Mouse (Mus musculus) kidney, embryonic 14.5 days (tissue): Measurements from ENCODE around the gene Pak3. TPM values are rescaled to one million over a fixed set of nuclear protein-coding genes. Genes with fewer than 3 reads are reported as not detected.

ENCODE experiments used
- ATAC-seq: fragments of 200-750 bp; cut with Nextera tagmentation; 2 replicates; pipeline ENCODE4 v1.8.0; 2017; ENCODE audit warnings: moderate number of reproducible peaks, mild to moderate bottlenecking, moderate TSS enrichment, moderate library complexity; ENCODE audit not compliant: low FRiP score, low TSS enrichment
- H3K27ac ChIP-seq: fragments of 300-500 bp; sonication (generic); 2 replicates; pipeline ENCODE4 v1.5.1; 2014; ENCODE audit warnings: low read depth, mild to moderate bottlenecking, low read length, moderate library complexity, mixed read lengths
- H3K27me3 ChIP-seq: fragments of 300-500 bp; sonication (generic); 2 replicates; pipeline ENCODE4 v1.6.1; 2014; ENCODE audit warnings: mild to moderate bottlenecking, low read length; ENCODE audit not compliant: control insufficient read depth, insufficient read depth
- H3K36me3 ChIP-seq: fragments of 300-500 bp; sonication (generic); 2 replicates; pipeline ENCODE4 v1.6.1; 2014; ENCODE audit warnings: low read length, mixed read lengths; ENCODE audit not compliant: control insufficient read depth, insufficient read depth
- H3K4me1 ChIP-seq: fragments of 300-500 bp; sonication (generic); 2 replicates; pipeline ENCODE4 v1.6.1; 2014; ENCODE audit warnings: low read length, mixed read lengths; ENCODE audit not compliant: control insufficient read depth, insufficient read depth
- H3K4me2 ChIP-seq: fragments of 300-500 bp; sonication (generic); replicated peaks from 2 replicates; pipeline ENCODE4 v1.6.1; 2014; ENCODE audit warnings: low read depth, mild to moderate bottlenecking, low read length
- H3K4me3 ChIP-seq: fragments of 300-500 bp; sonication (generic); 2 replicates; pipeline ENCODE4 v1.5.1; 2014; ENCODE audit warnings: mild to moderate bottlenecking, low read length
- H3K9ac ChIP-seq: fragments of 300-500 bp; sonication (generic); 2 replicates; pipeline ENCODE4 v1.6.1; 2014; ENCODE audit warnings: low read depth, mild to moderate bottlenecking, low read length, moderate library complexity
- H3K9me3 ChIP-seq: fragments of 300-500 bp; sonication (generic); 2 replicates; pipeline ENCODE4 v1.6.1; 2016; ENCODE audit warnings: low read length; ENCODE audit not compliant: control insufficient read depth
- WGBS: fragments of 180-500 bp; shearing (Covaris S2); extraction: QIAGEN DNeasy Blood & Tissue Kit; methylation state at CpG from one replicate; pipeline ENCODE4 v1.1.7; 2014; 5-methylcytosine and 5-hydroxymethylcytosine counted together
- polyA plus RNA-seq: library from polyadenylated mRNA; unstranded; fragments of >200 nt; fragmentation: Nextera tagmentation; extraction: Ambion mirVana; gene quantifications from 2 replicates; pipeline ENCODE4 v1.2.1, GENCODE M21; 2014

The Pak3 gene
- polyA plus RNA-seq, 1 experiment from 2014 or later, result 4.8 TPM

DNA sequence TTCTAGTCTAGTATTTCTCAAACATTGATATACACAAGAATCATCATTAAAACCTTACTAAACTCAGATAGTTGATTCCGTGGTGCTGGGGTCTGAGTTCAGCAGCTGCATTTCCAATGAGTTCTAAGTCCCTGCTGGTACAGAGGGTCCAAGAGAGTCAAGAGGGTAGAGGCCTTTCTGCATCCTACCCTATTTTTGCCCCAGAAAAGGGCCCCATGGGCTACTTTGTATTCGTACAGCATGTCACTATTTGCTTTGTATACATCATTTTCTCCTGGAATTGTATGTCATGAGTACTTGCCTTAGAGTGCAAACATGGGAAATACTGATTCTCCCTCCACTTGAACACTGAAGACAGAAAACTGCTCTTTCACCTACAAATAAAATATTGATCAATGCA is 24.4 kb downstream of the Pak3 start:
- H3K4me3 ChIP-seq, result no peak overlapping the region
- H3K27ac ChIP-seq, result no peak overlapping the region
- no peaks in the 10 kb centered on the region for H3K4me1 ChIP-seq
- 71% methylated on average over 2 of the region's 2 CpGs for WGBS
- no peaks in the 10 kb centered on the region for H3K9me3 ChIP-seq
- H3K36me3 ChIP-seq, result no peaks in the 10 kb centered on the region
- ATAC-seq, result no peak
- H3K4me2 ChIP-seq, result no peak overlapping the region
- H3K9ac ChIP-seq, result no peak overlapping the region
- H3K27me3 ChIP-seq, result no peaks in the 10 kb centered on the region

DNA sequence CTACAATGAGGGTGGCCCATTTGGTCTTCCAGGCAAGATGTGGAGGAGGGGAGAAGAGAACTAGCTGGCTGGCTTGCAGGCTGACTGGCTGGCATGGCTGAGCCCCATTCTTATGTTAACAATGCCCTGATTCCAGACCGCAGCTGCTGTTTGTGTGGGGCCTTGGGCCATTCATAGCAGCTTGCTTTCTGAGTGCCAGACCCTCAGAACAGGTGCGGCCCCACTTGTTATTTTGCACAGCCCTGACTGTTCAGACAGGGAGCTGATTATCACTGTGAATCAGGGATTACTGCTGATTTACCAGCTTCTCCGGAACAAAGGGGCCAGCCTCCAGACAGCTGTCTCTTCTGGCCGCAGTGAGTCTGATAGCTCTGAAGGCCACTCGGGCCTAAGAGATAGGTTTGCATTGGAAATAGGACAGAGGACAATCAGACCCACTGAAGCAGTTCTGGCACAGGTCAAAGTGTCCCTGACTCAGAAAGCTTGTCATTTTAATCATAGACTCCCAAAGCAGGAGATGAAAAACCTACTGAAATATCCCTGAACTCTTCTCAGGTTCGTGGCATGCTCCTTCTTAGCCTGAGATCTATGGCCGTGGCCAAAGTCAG is 24.9 kb downstream of the Pak3 start:
- H3K9me3 ChIP-seq, result no peaks in the 10 kb centered on the region
- no peak for ATAC-seq

DNA sequence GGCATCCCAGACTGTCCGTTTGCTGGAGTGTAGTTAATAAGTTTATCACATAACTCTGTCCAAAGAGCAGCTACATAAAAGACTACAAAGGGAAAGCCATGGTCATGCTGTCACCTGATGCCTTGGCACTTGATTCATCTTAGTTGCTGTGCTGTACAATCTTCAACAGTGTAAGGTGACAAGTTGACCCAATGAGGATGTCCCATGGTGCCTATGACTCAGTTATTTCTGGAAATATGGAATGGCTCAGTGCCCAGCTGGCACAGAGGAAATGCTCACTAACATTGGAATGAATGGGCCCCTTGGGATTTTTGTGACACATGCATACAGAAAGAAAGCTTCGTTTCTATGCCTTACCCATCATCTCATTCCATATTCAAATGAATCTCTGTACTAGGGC is 55.3 kb downstream of the Pak3 start:
- H3K27ac ChIP-seq, result no peak overlapping the region

More for the DNA sequence above, 24.9 kb downstream of the Pak3 start:
- Histone ChIP-seq H3K4me3 (no peak overlapping the region), H3K27me3 (no peaks in the 10 kb centered on the region), H3K4me1 (no peaks in the 10 kb centered on the region), H3K4me2 (no peak overlapping the region), H3K36me3 (no peaks in the 10 kb centered on the region), H3K9ac (no peak overlapping the region), H3K27ac (no peak overlapping the region)
- 54% methylated on average over 7 of the region's 7 CpGs for WGBS

GRCm38 (mm10) chrX:143579925-143580324 is 61.5 kb downstream of the Pak3 start:
- no peak for ATAC-seq
- Histone ChIP-seq H3K9me3 (no peaks in the 10 kb centered on the region), H3K27me3 (peaks cover under 1% of the 10 kb centered on the region; the same call in 1 of the 2 replicates), H3K4me1 (no peaks in the 10 kb centered on the region), H3K36me3 (no peaks in the 10 kb centered on the region), H3K27ac (no peak overlapping the region), H3K4me2 (no peak overlapping the region), H3K4me3 (no peak overlapping the region), H3K9ac (no peak overlapping the region)
- 76% methylated on average over 2 of the region's 2 CpGs for WGBS

More for the DNA sequence above, 55.3 kb downstream of the Pak3 start:
- Histone ChIP-seq H3K36me3 (no peaks in the 10 kb centered on the region), H3K9me3 (no peaks in the 10 kb centered on the region), H3K4me3 (no peak overlapping the region), H3K9ac (no peak overlapping the region), H3K4me1 (no peaks in the 10 kb centered on the region), H3K27me3 (no peaks in the 10 kb centered on the region), H3K4me2 (no peak overlapping the region)
- 60% methylated on average over 2 of the region's 2 CpGs for WGBS
- no peak for ATAC-seq

DNA sequence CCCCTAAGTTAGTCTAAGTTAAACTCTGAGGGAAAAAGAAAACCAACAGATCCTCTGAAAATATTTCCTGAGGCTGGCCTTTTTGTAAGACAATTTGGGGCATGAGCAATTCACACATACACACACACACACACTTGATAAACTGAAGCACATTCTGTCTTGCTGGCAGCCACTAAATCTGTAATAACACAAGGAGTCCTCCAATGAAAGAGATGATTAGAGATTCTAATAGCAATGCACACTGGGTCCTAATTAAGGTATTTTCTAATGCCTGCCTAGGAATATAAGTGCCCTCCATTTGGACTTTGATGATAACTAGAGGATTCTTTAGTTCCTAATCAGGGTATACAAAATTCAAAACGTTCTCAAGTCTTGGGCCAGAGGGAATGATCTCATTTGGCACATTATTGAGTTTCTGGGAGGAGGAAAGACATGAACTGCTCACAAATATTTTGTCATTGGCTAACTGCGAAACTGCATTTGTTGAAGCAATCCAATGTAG is 62.1 kb downstream of the Pak3 start:
- Histone ChIP-seq H3K27ac (no peak overlapping the region), H3K9ac (no peak overlapping the region), H3K36me3 (no peaks in the 10 kb centered on the region), H3K4me2 (no peak overlapping the region), H3K4me1 (no peaks in the 10 kb centered on the region), H3K9me3 (no peaks in the 10 kb centered on the region), H3K27me3 (peaks cover 3% of the 10 kb centered on the region; the same call in 1 of the 2 replicates), H3K4me3 (no peak overlapping the region)
- WGBS, result 69% methylated on average over 2 of the region's 2 CpGs
- ATAC-seq, result no peak

- no peak overlapping the region for H3K27ac ChIP-seq
- 56% methylated on average over 5 of the region's 5 CpGs for WGBS
- H3K27me3 ChIP-seq, result no peaks in the 10 kb centered on the region
- no peak overlapping the region for H3K9ac ChIP-seq
- no peaks in the 10 kb centered on the region for H3K36me3 ChIP-seq
- H3K9me3 ChIP-seq, result no peaks in the 10 kb centered on the region
- no peak for ATAC-seq
- H3K4me1 ChIP-seq, result no peaks in the 10 kb centered on the region
- no peak overlapping the region for H3K4me2 ChIP-seq
- no peak overlapping the region for H3K4me3 ChIP-seq
Observed at GRCm38 (mm10) chrX:143606877-143607449, 88.6 kb downstream of the Pak3 start.

DNA sequence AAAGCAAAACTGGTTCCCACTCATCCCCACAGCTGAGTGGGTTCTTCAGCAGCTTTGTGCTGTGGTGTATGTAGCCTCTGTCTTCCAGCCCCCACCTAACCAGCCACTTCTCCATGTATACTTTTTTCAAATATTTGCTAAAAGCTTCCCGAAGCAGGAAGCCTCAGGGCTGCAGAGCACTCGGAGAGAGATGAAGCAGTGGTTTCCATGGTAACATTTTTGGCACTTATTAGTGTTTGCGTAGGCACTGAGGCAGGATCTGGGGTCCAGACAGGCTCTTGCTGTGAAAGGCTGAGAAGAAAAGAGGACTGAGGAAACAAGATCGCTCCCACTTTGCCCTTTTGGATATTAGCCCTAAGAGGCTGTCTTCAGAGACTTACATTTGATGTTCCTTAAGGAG is 100.3 kb downstream of the Pak3 start:
- H3K4me2 ChIP-seq, result no peak overlapping the region
- ATAC-seq, result no peak
- H3K27me3 ChIP-seq, result no peaks in the 10 kb centered on the region
- H3K9me3 ChIP-seq, result no peaks in the 10 kb centered on the region
- H3K9ac ChIP-seq, result no peak overlapping the region
- H3K4me1 ChIP-seq, result no peaks in the 10 kb centered on the region
- 68% methylated on average over 4 of the region's 4 CpGs for WGBS
- H3K27ac ChIP-seq, result no peak overlapping the region
- H3K36me3 ChIP-seq, result no peaks in the 10 kb centered on the region
- no peak overlapping the region for H3K4me3 ChIP-seq

- no peak overlapping the region for H3K9ac ChIP-seq
- WGBS, result 91% methylated on average over 5 of the region's 5 CpGs
- no peaks in the 10 kb centered on the region for H3K36me3 ChIP-seq
- H3K4me2 ChIP-seq, result no peak overlapping the region
- no peak overlapping the region for H3K27ac ChIP-seq
- H3K27me3 ChIP-seq, result peaks cover 2% of the 10 kb centered on the region; the same call in 1 of the 2 replicates
- H3K4me1 ChIP-seq, result no peaks in the 10 kb centered on the region
- no peak overlapping the region for H3K4me3 ChIP-seq
- no peaks in the 10 kb centered on the region for H3K9me3 ChIP-seq
- ATAC-seq, result no peak
Observed at GRCm38 (mm10) chrX:143627767-143628166, 109.4 kb downstream of the Pak3 start.

DNA sequence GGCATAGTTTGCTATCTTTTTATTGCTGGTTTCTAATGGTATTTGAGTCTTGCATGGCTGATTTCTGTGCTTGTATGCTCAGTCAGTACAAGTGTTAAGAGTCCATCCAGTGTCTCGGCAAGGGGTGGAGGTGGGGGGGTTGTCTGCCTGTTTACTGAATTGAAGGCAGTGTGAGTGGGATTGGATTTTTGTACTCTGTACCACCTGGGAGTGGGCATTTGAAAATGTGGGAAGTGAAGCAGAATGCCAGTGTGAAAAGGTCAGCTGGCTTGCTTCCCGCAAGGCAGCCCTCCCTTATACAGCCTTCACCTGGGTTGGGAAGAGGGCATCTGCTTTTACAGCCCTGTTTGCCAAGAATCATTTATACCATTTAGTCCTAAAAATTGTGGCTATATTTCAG is 125.5 kb downstream of the Pak3 start:
- ATAC-seq, result no peak

More for the DNA sequence above, 125.5 kb downstream of the Pak3 start:
- Histone ChIP-seq H3K9me3 (no peaks in the 10 kb centered on the region), H3K27me3 (no peaks in the 10 kb centered on the region), H3K4me1 (no peaks in the 10 kb centered on the region), H3K36me3 (no peaks in the 10 kb centered on the region), H3K9ac (no peak overlapping the region), H3K27ac (no peak overlapping the region), H3K4me2 (no peak overlapping the region), H3K4me3 (no peak overlapping the region)
- WGBS, result 85% methylated on average over 2 of the region's 2 CpGs
